Mouse (Mus musculus) forebrain, embryonic 13.5 days (tissue): ENCODE data around the gene Gchfr. TPM values are rescaled to one million over a fixed set of nuclear protein-coding genes. Genes with fewer than 3 reads are reported as not detected.

Source experiments
- ATAC-seq: fragments of 200-750 bp; cut with Nextera tagmentation; 2 replicates; pipeline ENCODE4 v1.8.0; 2017
- H3K27ac ChIP-seq: fragments of 300-500 bp; sonication (generic); 2 replicates; pipeline ENCODE4 v1.5.1; 2015; ENCODE audit warnings: inconsistent platforms, mild to moderate bottlenecking, moderate library complexity
- H3K27me3 ChIP-seq: fragments of 300-500 bp; sonication (generic); 2 replicates; pipeline ENCODE4 v1.6.1; 2015; ENCODE audit warnings: mild to moderate bottlenecking, inconsistent platforms
- H3K36me3 ChIP-seq: fragments of 300-500 bp; sonication (generic); 2 replicates; pipeline ENCODE4 v1.6.1; 2015; ENCODE audit warnings: mild to moderate bottlenecking, inconsistent platforms; ENCODE audit not compliant: poor library complexity, severe bottlenecking
- H3K4me1 ChIP-seq: fragments of 300-500 bp; sonication (generic); 2 replicates; pipeline ENCODE4 v1.6.1; 2015; ENCODE audit warnings: inconsistent platforms
- H3K4me2 ChIP-seq: fragments of 300-500 bp; sonication (generic); 2 replicates; pipeline ENCODE4 v1.6.1; 2015; ENCODE audit warnings: inconsistent platforms, mild to moderate bottlenecking, moderate library complexity
- H3K4me3 ChIP-seq: fragments of 300-500 bp; sonication (generic); 2 replicates; pipeline ENCODE4 v1.5.1; 2015; ENCODE audit warnings: mild to moderate bottlenecking, inconsistent platforms
- H3K9ac ChIP-seq: fragments of 300-500 bp; sonication (generic); 2 replicates; pipeline ENCODE4 v1.6.1; 2015; ENCODE audit warnings: mild to moderate bottlenecking, inconsistent platforms
- H3K9me3 ChIP-seq: fragments of 300-500 bp; sonication (generic); replicated peaks from 2 replicates; pipeline ENCODE4 v1.6.1; 2016; ENCODE audit warnings: inconsistent platforms
- WGBS: fragments of 180-500 bp; shearing (Covaris S2); methylation state at CpG from one replicate; pipeline ENCODE4 v1.1.7; 2015; 5-methylcytosine and 5-hydroxymethylcytosine counted together
- polyA plus RNA-seq: library from polyadenylated mRNA; unstranded; fragments of >200 nt; fragmentation: Nextera tagmentation; extraction: Ambion mirVana; gene quantifications from 2 replicates; pipeline ENCODE4 v1.2.1, GENCODE M21; 2015

The Gchfr gene
- polyA plus RNA-seq, 1 experiment from 2014 or later, result 1.7 TPM

DNA sequence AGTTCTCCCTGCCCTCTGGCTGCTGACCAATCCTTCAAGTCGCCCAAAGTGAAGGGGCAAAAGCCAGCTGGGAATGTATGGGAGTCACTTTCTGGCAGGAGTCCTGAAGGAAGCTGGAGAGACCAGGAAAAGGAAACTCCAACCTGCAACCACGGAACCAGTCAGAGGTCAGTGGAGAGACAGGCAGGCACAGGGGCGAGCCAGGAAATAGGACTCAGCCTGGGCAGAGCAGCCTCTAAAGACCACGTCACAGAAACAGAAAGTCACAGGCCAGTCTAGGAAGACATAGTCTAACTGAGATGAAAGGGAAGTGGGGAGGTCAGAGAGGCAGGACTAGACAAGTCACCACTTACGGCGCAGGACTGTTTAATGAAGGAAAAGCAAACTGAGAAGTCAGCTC, 8.0 kb downstream of the Gchfr start:
- Histone ChIP-seq H3K4me2 (no peak overlapping the region), H3K9ac (no peak overlapping the region), H3K36me3 (peaks cover 28% of the 10 kb centered on the region), H3K4me1 (peaks cover 26% of the 10 kb centered on the region), H3K27me3 (no peaks in the 10 kb centered on the region), H3K27ac (no peak overlapping the region), H3K9me3 (no peaks in the 10 kb centered on the region), H3K4me3 (no peak overlapping the region)
- 78% methylated on average over 6 of the region's 6 CpGs for WGBS
- ATAC-seq, result no peak

DNA sequence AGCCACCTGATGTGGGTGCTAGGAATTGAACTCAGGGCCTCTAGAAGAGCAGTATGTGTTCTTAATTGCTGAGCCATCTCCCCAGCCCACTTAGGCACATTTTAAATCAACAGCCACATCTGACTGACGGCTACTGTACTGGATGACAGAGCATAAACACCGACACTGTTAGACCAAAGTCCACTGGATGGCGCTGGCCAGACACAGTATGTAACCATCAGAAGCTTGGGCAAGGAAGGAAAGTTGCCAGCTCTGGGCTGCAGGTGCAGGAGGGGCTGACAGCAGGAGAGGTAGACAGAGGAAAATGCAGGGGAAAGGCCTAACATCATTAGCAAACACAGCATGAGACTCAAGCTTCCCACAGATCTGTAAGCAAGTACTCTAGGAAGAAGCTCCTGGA, 9.2 kb downstream of the Gchfr start:
- Histone ChIP-seq H3K4me1 (peaks cover 26% of the 10 kb centered on the region), H3K4me3 (no peak overlapping the region), H3K4me2 (no peak overlapping the region), H3K36me3 (peaks cover 33% of the 10 kb centered on the region), H3K9me3 (no peaks in the 10 kb centered on the region), H3K27ac (no peak overlapping the region), H3K27me3 (no peaks in the 10 kb centered on the region), H3K9ac (no peak overlapping the region)
- ATAC-seq, result no peak
- 56% methylated on average over 3 of the region's 3 CpGs for WGBS

DNA sequence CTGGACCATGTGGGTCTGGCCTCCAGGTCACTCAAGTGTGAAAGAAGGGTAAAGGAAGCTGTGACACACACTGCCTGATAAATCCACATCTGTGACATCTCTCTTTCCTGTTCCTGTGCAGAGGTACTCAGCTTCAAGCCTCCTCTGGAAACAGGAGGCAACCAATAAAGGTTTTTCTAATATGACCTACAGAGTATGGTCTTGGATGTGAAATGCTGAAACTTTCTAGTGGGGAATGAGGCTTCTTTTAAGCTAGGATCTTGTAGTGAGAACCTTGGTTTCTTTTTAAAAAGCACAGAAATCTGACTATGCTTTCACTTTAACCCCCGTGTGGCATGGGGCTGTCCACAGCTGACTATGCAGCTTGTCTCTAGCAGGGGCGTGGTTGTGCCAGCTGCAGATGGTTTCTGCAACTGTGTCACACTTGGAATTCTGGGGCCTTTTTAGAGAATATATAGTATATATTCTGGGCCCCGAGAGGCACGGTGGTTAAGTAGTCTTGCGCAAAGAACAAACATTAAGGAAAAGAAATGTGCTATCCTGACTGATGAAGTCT, 9.9 kb downstream of the Gchfr start:
- Histone ChIP-seq H3K27me3 (no peaks in the 10 kb centered on the region), H3K9me3 (no peaks in the 10 kb centered on the region), H3K4me1 (peaks cover 20% of the 10 kb centered on the region), H3K27ac (no peak overlapping the region), H3K4me3 (no peak overlapping the region), H3K9ac (no peak overlapping the region), H3K4me2 (no peak overlapping the region), H3K36me3 (peaks cover 37% of the 10 kb centered on the region)
- ATAC-seq, result no peak
- WGBS, result 89% methylated on average over 5 of the region's 5 CpGs

DNA sequence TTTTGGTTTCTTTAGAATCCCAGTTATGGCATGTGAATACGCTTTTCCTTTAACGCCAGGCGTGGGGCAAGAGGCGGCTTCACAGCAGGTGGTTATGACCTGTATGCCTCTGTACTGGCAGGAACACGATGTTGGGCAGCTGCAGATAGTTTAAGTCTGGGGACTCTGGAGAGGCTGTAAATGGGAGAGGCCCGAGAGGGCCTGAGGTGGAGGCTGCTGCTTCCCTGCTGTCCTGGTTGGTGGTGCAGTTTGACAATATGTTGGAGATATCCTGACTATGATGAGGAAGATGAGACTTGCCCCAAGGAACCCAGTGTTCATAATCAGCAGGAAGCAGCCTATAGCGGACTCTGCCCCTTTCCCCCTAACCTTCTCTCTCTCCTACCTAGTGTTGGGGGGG, 15.3 kb downstream of the Gchfr start:
- no peak overlapping the region for H3K4me3 ChIP-seq
- no peak overlapping the region for H3K9ac ChIP-seq
- ATAC-seq, result no peak
- no peaks in the 10 kb centered on the region for H3K9me3 ChIP-seq
- H3K4me2 ChIP-seq, result no peak overlapping the region
- H3K4me1 ChIP-seq, result no peaks in the 10 kb centered on the region
- no peak overlapping the region for H3K27ac ChIP-seq
- no peaks in the 10 kb centered on the region for H3K27me3 ChIP-seq
- H3K36me3 ChIP-seq, result peaks cover 70% of the 10 kb centered on the region
- 78% methylated on average over 7 of the region's 7 CpGs for WGBS

DNA sequence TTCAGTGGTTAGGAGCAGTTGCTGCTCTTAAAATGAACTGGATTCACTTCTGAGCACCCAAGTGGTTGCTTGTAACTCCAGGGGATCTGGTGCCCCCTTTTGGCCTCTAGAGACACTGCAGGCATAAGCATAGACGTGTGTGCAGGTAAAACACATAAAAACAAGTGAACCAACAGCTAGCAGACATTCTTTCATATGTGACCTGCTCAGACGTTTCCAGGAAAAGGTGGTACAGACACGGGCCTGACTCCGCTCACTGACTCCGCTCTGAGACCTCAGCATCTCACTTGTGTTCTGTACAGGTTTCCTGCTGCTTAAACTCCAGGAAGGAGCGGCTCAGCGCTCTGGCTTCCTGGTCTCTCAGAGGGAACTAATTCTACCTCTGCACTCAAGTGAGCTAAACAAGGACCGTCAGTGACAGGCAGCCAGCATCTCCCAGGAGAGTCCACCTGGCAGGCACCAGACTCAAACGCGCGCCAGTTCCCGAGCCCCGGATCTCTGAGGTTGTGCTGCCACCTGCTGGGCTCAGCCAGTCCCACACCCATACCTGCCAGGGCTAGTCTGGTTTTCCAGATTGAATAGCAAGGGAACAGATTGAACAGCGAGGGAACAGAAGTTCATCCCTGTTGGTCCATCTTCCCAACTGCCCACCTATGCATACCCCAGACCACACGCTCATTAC, 21.6 kb downstream of the Gchfr start:
- Histone ChIP-seq H3K4me1 (0 out of 2 replicates have a peak, but pooled peaks cover 3% of the 10 kb centered on the region), H3K9me3 (no peaks in the 10 kb centered on the region), H3K9ac (no peak overlapping the region), H3K4me2 (peak overlapping the region; percentile 60), H3K27me3 (no peaks in the 10 kb centered on the region), H3K4me3 (peak overlapping the region; percentile 30), H3K27ac (no peak overlapping the region), H3K36me3 (peaks cover 19% of the 10 kb centered on the region)
- WGBS, result 5% methylated on average over 15 of the region's 15 CpGs
- peak; percentile 91 for ATAC-seq

DNA sequence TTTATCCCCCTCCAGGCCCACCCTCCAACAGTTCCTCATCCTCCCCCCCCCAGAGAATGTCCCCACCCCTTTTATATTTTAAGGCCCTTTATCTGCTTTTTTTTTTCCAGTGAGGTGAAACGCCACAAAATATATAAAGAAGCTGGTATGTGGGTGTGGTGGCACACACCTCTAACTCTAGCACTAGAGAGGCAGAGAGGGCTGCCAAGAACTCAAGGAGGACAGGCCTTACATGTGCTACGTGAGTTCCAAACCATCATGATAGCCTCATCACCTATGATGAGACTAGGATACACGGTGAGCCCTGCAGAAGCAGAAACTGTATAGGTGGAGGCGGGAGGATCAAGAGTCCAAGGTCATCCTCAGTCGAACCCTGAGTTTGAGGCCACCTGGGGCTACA, 23.4 kb downstream of the Gchfr start:
- no peak overlapping the region for H3K4me3 ChIP-seq
- no peak overlapping the region for H3K4me2 ChIP-seq
- H3K4me1 ChIP-seq, result 0 out of 2 replicates have a peak, but pooled peaks cover 3% of the 10 kb centered on the region
- H3K36me3 ChIP-seq, result peaks cover 4% of the 10 kb centered on the region; the same call in 1 of the 2 replicates
- H3K27ac ChIP-seq, result no peak overlapping the region
- no peaks in the 10 kb centered on the region for H3K27me3 ChIP-seq
- no peak for ATAC-seq
- H3K9me3 ChIP-seq, result no peaks in the 10 kb centered on the region
- H3K9ac ChIP-seq, result no peak overlapping the region
- 87% methylated on average over 5 of the region's 5 CpGs for WGBS

DNA sequence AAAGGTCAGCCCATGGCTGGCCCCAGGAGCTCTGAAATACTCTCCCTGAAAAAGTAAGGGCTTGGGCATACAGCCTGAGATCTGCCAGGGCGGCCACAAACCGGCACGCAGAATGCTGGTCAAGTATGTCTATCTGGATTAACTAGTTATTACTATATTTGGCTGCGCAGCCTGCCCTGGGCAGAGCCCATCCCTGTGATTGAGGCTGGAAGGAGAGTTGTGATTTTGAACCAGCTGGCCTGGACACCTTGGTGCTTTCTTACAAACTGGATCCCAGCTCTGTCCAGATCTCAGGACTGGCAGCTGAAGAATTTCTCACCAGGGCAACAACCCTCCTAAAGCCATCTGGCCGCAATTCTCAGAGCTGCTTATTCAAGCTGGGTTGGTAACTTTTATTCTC, 26.6 kb downstream of the Gchfr start:
- H3K27me3 ChIP-seq, result no peaks in the 10 kb centered on the region
- H3K4me3 ChIP-seq, result no peak overlapping the region
- 93% methylated on average over 5 of the region's 5 CpGs for WGBS
- no peak for ATAC-seq
- no peak overlapping the region for H3K27ac ChIP-seq
- no peaks in the 10 kb centered on the region for H3K9me3 ChIP-seq
- H3K9ac ChIP-seq, result no peak overlapping the region
- peaks cover 4% of the 10 kb centered on the region; the same call in 1 of the 2 replicates for H3K4me1 ChIP-seq
- no peaks in the 10 kb centered on the region for H3K36me3 ChIP-seq
- no peak overlapping the region for H3K4me2 ChIP-seq

DNA sequence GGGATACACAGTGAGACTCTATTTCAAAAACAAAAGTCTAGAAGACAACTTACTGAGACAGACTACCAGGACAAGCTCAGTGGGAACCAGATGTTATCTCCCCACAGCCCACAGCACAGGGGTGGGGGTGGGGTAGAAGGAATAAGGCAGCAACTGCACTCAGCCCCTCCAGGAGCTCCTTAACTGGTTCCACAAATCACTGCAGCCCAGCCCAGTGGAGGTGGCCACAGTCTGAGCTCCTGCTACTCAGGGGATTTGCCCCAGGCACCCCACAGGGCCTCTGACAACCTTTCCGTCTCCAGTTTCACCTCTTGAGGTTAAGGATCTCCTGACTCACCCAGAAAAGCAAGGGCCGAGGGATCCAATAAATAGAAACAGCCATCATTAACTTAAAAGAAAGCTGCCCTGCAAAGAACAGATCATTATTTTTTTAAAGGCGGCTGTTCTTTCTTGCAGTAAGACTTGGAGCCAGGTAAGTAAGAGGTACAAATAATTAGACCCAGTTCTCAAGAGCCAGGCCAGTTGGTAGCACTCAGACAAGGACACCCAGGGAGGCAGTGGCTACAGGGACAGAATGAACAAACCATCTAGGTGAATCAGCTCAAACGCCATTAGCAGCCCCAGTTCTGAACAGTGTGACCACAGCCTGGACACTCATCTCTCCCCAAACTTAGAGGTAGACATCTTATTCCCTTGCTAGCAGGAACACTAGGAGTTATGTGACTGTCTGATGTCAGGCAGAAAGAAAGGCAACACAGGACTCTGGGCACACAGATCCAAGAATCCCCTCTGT, 28.9 kb downstream of the Gchfr start:
- no peak overlapping the region for H3K27ac ChIP-seq
- H3K27me3 ChIP-seq, result no peaks in the 10 kb centered on the region
- H3K9ac ChIP-seq, result no peak overlapping the region
- peaks cover 6% of the 10 kb centered on the region; the same call in 1 of the 2 replicates for H3K4me1 ChIP-seq
- H3K9me3 ChIP-seq, result no peaks in the 10 kb centered on the region
- no peak for ATAC-seq
- H3K36me3 ChIP-seq, result no peaks in the 10 kb centered on the region
- 20% methylated on average over 4 of the region's 4 CpGs for WGBS
- no peak overlapping the region for H3K4me3 ChIP-seq
- no peak overlapping the region for H3K4me2 ChIP-seq

DNA sequence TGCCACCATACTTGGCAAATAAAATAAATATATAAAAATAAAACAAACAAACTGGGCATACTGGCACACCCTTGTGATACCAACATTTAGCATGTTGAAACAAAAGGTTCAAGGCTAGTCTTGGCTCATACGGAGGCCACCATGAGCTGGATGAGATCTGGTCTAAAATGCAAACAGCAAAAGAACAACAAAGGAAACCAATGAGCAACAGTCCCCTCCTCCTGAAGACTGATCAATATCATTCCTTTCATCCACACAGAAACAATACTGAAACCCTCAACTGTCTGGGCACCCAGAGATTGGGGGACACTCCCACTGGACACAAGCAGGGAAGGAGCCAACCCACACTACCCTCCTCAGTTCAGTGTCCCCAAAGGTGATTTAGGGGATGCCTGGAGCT, 29.9 kb downstream of the Gchfr start:
- no peak for ATAC-seq

DNA sequence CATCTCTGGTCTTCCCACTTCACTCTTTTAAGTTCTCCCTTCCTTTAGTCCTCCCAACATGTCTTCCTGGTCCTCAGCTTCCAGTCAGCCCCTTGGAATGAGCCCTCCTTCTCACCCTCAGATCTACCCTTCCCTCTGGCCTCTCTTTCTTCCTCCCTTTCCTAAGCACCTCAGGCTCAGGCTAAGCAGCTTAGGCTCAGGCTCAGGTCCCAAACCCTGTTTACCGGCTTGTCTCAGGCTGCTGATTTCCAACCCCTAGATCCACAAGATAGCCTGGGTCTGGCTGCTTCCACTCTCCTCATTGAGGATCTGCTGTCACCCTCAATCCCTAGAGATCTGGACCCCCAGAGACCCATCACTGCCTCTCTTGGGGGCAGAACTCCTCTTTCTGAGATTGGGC, 30.5 kb downstream of the Gchfr start:
- ATAC-seq, result no peak
- WGBS, result 22% methylated on average over 1 of the region's 1 CpGs
- H3K4me1 ChIP-seq, result peaks cover 9% of the 10 kb centered on the region
- H3K9me3 ChIP-seq, result no peaks in the 10 kb centered on the region
- H3K36me3 ChIP-seq, result no peaks in the 10 kb centered on the region
- no peak overlapping the region for H3K4me2 ChIP-seq
- no peaks in the 10 kb centered on the region for H3K27me3 ChIP-seq
- no peak overlapping the region for H3K27ac ChIP-seq
- H3K4me3 ChIP-seq, result no peak overlapping the region
- no peak overlapping the region for H3K9ac ChIP-seq

More for the DNA sequence above, 29.9 kb downstream of the Gchfr start:
- Histone ChIP-seq H3K4me2 (no peak overlapping the region), H3K9ac (no peak overlapping the region), H3K4me3 (no peak overlapping the region), H3K9me3 (no peaks in the 10 kb centered on the region), H3K27me3 (no peaks in the 10 kb centered on the region), H3K27ac (no peak overlapping the region), H3K4me1 (peaks cover 6% of the 10 kb centered on the region; the same call in 1 of the 2 replicates), H3K36me3 (no peaks in the 10 kb centered on the region)
- 96% methylated on average over 1 of the region's 1 CpGs for WGBS

DNA sequence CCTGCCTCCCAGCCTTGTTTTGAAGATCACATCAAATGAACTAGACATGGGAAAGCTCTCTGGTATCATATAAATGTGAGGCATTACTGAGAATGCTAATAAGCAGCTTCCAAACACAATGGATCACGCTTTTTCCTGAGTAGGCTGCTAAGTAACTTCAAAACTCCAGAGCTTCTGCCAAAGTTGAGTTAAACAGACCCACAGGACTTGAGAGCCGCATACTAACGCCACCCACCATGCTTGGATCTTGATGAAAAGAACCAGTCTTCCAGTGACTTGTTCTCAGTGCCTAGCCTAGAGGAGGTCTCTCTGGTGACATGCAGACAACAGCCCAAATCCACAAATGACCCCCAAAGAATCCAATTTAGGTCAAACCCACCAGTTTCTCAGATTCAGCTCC, 31.4 kb downstream of the Gchfr start:
- Histone ChIP-seq H3K4me3 (no peak overlapping the region), H3K9me3 (no peaks in the 10 kb centered on the region), H3K9ac (no peak overlapping the region), H3K27me3 (no peaks in the 10 kb centered on the region), H3K36me3 (no peaks in the 10 kb centered on the region), H3K4me2 (no peak overlapping the region), H3K27ac (no peak overlapping the region), H3K4me1 (peaks cover 17% of the 10 kb centered on the region)
- ATAC-seq, result no peak
- 40% methylated on average over 3 of the region's 3 CpGs for WGBS

DNA sequence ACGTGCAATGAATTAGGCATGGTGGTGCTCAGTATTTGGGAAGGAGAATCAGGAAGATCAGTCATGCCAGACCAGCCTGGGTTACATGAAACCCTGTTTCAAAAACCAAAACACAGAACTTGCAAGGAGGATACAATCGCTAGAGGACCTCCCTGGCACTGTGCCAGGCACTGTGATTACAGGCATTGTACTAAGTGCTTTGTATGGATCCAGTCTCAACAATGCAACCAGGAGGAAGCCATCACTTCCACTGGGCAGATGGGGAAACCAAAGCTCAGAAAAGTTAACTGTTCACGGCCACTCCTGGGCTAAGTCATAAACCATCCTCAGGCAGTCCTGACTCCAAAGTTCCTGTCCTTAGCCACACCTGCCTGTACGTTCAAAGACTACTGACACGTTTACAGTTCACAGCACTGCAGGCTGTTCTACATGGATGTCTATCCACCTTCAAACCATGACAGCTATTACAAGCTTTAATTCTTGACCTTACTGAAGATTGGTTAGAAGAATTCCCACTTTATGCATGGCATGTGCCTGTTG, 35.4 kb downstream of the Gchfr start:
- no peak for ATAC-seq
- no peaks in the 10 kb centered on the region for H3K36me3 ChIP-seq
- H3K4me2 ChIP-seq, result no peak overlapping the region
- no peaks in the 10 kb centered on the region for H3K9me3 ChIP-seq
- H3K4me1 ChIP-seq, result peaks cover 27% of the 10 kb centered on the region
- no peaks in the 10 kb centered on the region for H3K27me3 ChIP-seq
- H3K27ac ChIP-seq, result no peak overlapping the region
- 62% methylated on average over 5 of the region's 5 CpGs for WGBS
- no peak overlapping the region for H3K4me3 ChIP-seq
- no peak overlapping the region for H3K9ac ChIP-seq
